Mouse (Mus musculus): ENCODE data around the gene Celsr1. TPM values are rescaled to one million over a fixed set of nuclear protein-coding genes. Genes with fewer than 3 reads are reported as not detected.
A peak's percentile ranks its signal among the peaks of the same experiment; 100 is the strongest.

The Celsr1 gene
- total RNA-seq (2021), result 1 to 10 TPM; 4.5 to 5.0 TPM
- 4.3 and 5.2 TPM in 2 replicates for polyA plus RNA-seq (2012; rRNA removed)
- long read RNA-seq, partial matches to known transcripts, result 0 of 3 reads
- long read RNA-seq, other reads (novel, unspliced or antisense), result 3 of 3 reads

GRCm38 (mm10) chr15:86033191-86033841, at the start of gene Celsr1:
Gene Celsr1 (minus strand): TSS chr15:86033777.
- H3K4me3 ChIP-seq, result peak within 1 kb of the TSS; percentile 41
- DNase-seq, result peak in 1 of 2 experiments; percentile 29
- intact Hi-C loops (cut with DNase I), result loop anchor here (5.0 kb wide), 1 partner anchor 66 kb away; no protein-coding TSS in a partner anchor
- TF ChIP-seq EP300 (IDR thresholded peaks at IDR 0.05; ENCODE audit: insufficient read depth, low read depth, low read length) (no peak), POLR2A (IDR thresholded peaks at IDR 0.05; ENCODE audit: insufficient read depth, low read depth, low read length) (no peak), CTCF (IDR thresholded peaks at IDR 0.05) (no peak)
- 2% methylated on average over 79 of the region's 80 CpGs for WGBS
- H3K36me3 ChIP-seq (ENCODE audit: control insufficient read depth, insufficient read depth, low read length), result no peaks in the 10 kb centered on the region
- H3K79me2 ChIP-seq (replicated peaks; ENCODE audit: control insufficient read depth, insufficient read depth, low read length), result no peaks in the 10 kb centered on the region
- H3K27ac ChIP-seq, result no peak within 1 kb of the TSS
- H3K9ac ChIP-seq (ENCODE audit: low read depth, low read length), result peak within 1 kb of the TSS; percentile 25; the same call in 1 of the 2 replicates
- H3K4me1 ChIP-seq (ENCODE audit: control insufficient read depth, insufficient read depth, low read length), result no peaks in the 10 kb centered on the region
- peaks cover 1% of the 10 kb centered on the region; the same call in 1 of the 2 replicates for H3K27me3 ChIP-seq (ENCODE audit: control insufficient read depth, insufficient read depth, low read length)

- no peak for DNase-seq
- WGBS, result 7% methylated on average over 6 of the region's 6 CpGs
- TF ChIP-seq EP300 (IDR thresholded peaks at IDR 0.05; ENCODE audit: insufficient read depth, low read depth, low read length) (peak; percentile 35; the same call in 1 of the 2 replicates), POLR2A (IDR thresholded peaks at IDR 0.05; ENCODE audit: insufficient read depth, low read depth, low read length) (no peak), CTCF (IDR thresholded peaks at IDR 0.05) (no peak)
- Histone ChIP-seq H3K79me2 (replicated peaks; ENCODE audit: control insufficient read depth, insufficient read depth, low read length) (no peaks in the 10 kb centered on the region; the same call in 1 of the 2 replicates), H3K4me3 (no peak overlapping the region), H3K27ac (peak overlapping the region; percentile 43), H3K36me3 (ENCODE audit: control insufficient read depth, insufficient read depth, low read length) (no peaks in the 10 kb centered on the region), H3K9ac (ENCODE audit: low read depth, low read length) (no peak overlapping the region), H3K4me1 (ENCODE audit: control insufficient read depth, insufficient read depth, low read length) (peaks cover 50% of the 10 kb centered on the region), H3K27me3 (ENCODE audit: control insufficient read depth, insufficient read depth, low read length) (no peaks in the 10 kb centered on the region)
- intact Hi-C loops (cut with DNase I), result no loop called here
Measured at GRCm38 (mm10) chr15:86083261-86083741, 49.7 kb upstream of the Celsr1 start.

GRCm38 (mm10) chr15:86082551-86082961, 49.0 kb upstream of the Celsr1 start:
- Histone ChIP-seq H3K36me3 (ENCODE audit: control insufficient read depth, insufficient read depth, low read length) (no peaks in the 10 kb centered on the region), H3K9ac (ENCODE audit: low read depth, low read length) (no peak overlapping the region)
- WGBS, result 53% methylated on average over 11 of the region's 11 CpGs

DNA sequence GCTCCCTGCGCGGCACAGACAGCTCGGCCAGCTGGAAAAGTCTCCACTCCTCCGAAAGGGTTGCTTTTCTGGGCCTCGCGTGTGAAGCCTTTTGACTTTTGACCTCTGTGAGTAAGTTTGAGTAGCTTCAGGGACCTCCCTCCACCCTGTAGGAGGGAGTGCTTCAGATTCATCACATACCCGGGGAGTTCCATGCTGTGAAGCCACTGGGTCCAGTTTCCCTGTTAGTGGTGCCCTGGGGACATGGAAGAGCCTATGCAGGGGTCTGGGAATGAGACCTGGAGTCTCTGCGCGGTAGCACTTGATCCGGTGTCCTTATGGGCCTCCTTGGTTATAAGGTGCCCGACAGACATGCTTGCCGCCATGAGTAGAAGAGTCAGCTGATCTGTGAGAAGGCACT, 48.1 kb upstream of the Celsr1 start:
- TF ChIP-seq POLR2A (IDR thresholded peaks at IDR 0.05; ENCODE audit: insufficient read depth, low read depth, low read length), result no peak
- TF ChIP-seq EP300 (IDR thresholded peaks at IDR 0.05; ENCODE audit: insufficient read depth, low read depth, low read length), result no peak
- TF ChIP-seq CTCF (IDR thresholded peaks at IDR 0.05), result no peak
- H3K4me1 ChIP-seq (ENCODE audit: control insufficient read depth, insufficient read depth, low read length), result peaks cover 51% of the 10 kb centered on the region
- DNase-seq, result no peak
- no peak overlapping the region for H3K9ac ChIP-seq (ENCODE audit: low read depth, low read length)
- intact Hi-C loops (cut with DNase I), result no loop called here
- H3K79me2 ChIP-seq (replicated peaks; ENCODE audit: control insufficient read depth, insufficient read depth, low read length), result no peaks in the 10 kb centered on the region; the same call in none of the 2 replicates
- no peaks in the 10 kb centered on the region for H3K36me3 ChIP-seq (ENCODE audit: control insufficient read depth, insufficient read depth, low read length)
- WGBS, result 75% methylated on average over 12 of the region's 12 CpGs
- no peaks in the 10 kb centered on the region for H3K27me3 ChIP-seq (ENCODE audit: control insufficient read depth, insufficient read depth, low read length)
- no peak overlapping the region for H3K4me3 ChIP-seq
- no peak overlapping the region for H3K27ac ChIP-seq

More at GRCm38 (mm10) chr15:86082551-86082961, 49.0 kb upstream of the Celsr1 start:
- DNase-seq, result no peak
- intact Hi-C loops (cut with DNase I), result no loop called here
- H3K27ac ChIP-seq, result peak overlapping the region; percentile 7; the same call in 1 of the 2 replicates
- H3K27me3 ChIP-seq (ENCODE audit: control insufficient read depth, insufficient read depth, low read length), result no peaks in the 10 kb centered on the region
- H3K4me1 ChIP-seq (ENCODE audit: control insufficient read depth, insufficient read depth, low read length), result peaks cover 52% of the 10 kb centered on the region
- TF ChIP-seq CTCF (IDR thresholded peaks at IDR 0.05) (no peak), EP300 (IDR thresholded peaks at IDR 0.05; ENCODE audit: insufficient read depth, low read depth, low read length) (no peak), POLR2A (IDR thresholded peaks at IDR 0.05; ENCODE audit: insufficient read depth, low read depth, low read length) (no peak)
- H3K4me3 ChIP-seq, result no peak overlapping the region
- no peaks in the 10 kb centered on the region; the same call in 1 of the 2 replicates for H3K79me2 ChIP-seq (replicated peaks; ENCODE audit: control insufficient read depth, insufficient read depth, low read length)

DNA sequence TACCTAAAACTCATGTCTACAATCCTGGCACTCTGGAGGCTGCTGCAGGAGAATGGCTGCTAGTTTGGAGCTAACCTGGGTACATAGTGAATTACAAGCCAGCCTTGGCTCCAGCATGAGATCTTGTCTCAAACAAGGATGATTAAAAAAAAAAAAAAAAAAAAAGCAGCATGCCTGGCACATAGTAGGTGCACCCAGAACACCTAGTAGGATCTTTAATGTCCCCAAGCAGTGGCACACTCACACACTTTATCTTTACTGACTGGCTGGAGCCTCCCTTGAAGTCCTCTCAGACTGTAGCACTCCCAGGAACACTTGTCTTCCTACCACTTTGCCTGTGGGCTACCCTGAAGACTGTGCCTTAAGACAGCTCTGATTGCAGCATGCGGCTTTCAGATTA, 46.8 kb upstream of the Celsr1 start:
- no peaks in the 10 kb centered on the region for H3K27me3 ChIP-seq (ENCODE audit: control insufficient read depth, insufficient read depth, low read length)
- DNase-seq, result no peak
- no peak overlapping the region for H3K4me3 ChIP-seq
- H3K9ac ChIP-seq (ENCODE audit: low read depth, low read length), result no peak overlapping the region
- 95% methylated on average over 1 of the region's 1 CpGs for WGBS
- no peak for TF ChIP-seq EP300 (IDR thresholded peaks at IDR 0.05; ENCODE audit: insufficient read depth, low read depth, low read length)
- no peak for TF ChIP-seq CTCF (IDR thresholded peaks at IDR 0.05)
- no peak for TF ChIP-seq POLR2A (IDR thresholded peaks at IDR 0.05; ENCODE audit: insufficient read depth, low read depth, low read length)
- intact Hi-C loops (cut with DNase I), result loop anchor here (1.0 kb wide), 1 partner anchor 26 kb away; no protein-coding TSS in a partner anchor
- peaks cover 1% of the 10 kb centered on the region for H3K79me2 ChIP-seq (replicated peaks; ENCODE audit: control insufficient read depth, insufficient read depth, low read length)
- H3K4me1 ChIP-seq (ENCODE audit: control insufficient read depth, insufficient read depth, low read length), result peaks cover 52% of the 10 kb centered on the region
- H3K36me3 ChIP-seq (ENCODE audit: control insufficient read depth, insufficient read depth, low read length), result no peaks in the 10 kb centered on the region
- H3K27ac ChIP-seq, result peak overlapping the region; percentile 72

All from heart, adult 2 months (tissue).